Mouse (Mus musculus): Measurements from ENCODE around the gene Ttbk2. TPM values are rescaled to one million over a fixed set of nuclear protein-coding genes. Genes with fewer than 3 reads are reported as not detected.

Gene Ttbk2
- polyA plus RNA-seq, 1 experiment, result 1.5 TPM

- Histone ChIP-seq H3K27me3 (replicated peaks) (peaks cover 33% of the 10 kb centered on the region), H3K4me3 (replicated peaks) (peak overlapping the region; percentile 34), H3K36me3 (replicated peaks; ENCODE audit: low read length) (no peaks in the 10 kb centered on the region), H3K9me3 (no peaks in the 10 kb centered on the region), H3K4me1 (peaks cover 45% of the 10 kb centered on the region)
- TF ChIP-seq GATA1 (IDR thresholded peaks at IDR 0.05; ENCODE audit: borderline replicate concordance, low read length) (no peak), FLI1 (IDR thresholded peaks at IDR 0.05; ENCODE audit: low read length) (no peak)
Observed at GRCm38 (mm10) chr2:120697767-120698166, 152.6 kb downstream of the Ttbk2 start.

Other genes with a start within 250 kb of the Ttbk2 start
- 0.89 and 1.6 TPM in 2 replicates for gene Haus2, start 241.2 kb downstream of the Ttbk2 start, polyA plus RNA-seq (2012; ENCODE audit: insufficient read depth, low replicate concordance)
- 2.1 TPM in 1 of 2 replicates, not detected in the other for gene Lrrc57, start 241.1 kb downstream of the Ttbk2 start, polyA plus RNA-seq (2012; ENCODE audit: insufficient read depth, low replicate concordance)
- 0.30 TPM in 1 of 2 replicates, not detected in the other for gene Stard9, start 221.5 kb downstream of the Ttbk2 start, polyA plus RNA-seq (2012; ENCODE audit: insufficient read depth, low replicate concordance)
- 7.8 and 19.7 TPM in 2 replicates for gene Cdan1, start 476 bp downstream of the Ttbk2 start, polyA plus RNA-seq (2012; ENCODE audit: insufficient read depth, low replicate concordance)
- 3.7 TPM in 1 of 2 replicates, not detected in the other for gene Ubr1, start 120.1 kb upstream of the Ttbk2 start, polyA plus RNA-seq (2012; ENCODE audit: insufficient read depth, low replicate concordance)
- gene Tmem62, start 126.4 kb upstream of the Ttbk2 start, polyA plus RNA-seq (2012; ENCODE audit: insufficient read depth, low replicate concordance), result 0.64 and 1.4 TPM in 2 replicates
- gene Ccndbp1, start 157.8 kb upstream of the Ttbk2 start, polyA plus RNA-seq (2012; ENCODE audit: insufficient read depth, low replicate concordance), result 3.2 and 12.3 TPM in 2 replicates
- gene Epb42, start 186.5 kb upstream of the Ttbk2 start, polyA plus RNA-seq (2012; ENCODE audit: insufficient read depth, low replicate concordance), result 2.6 TPM in 1 of 2 replicates, not detected in the other
- 0.03 TPM in 1 of 2 replicates, not detected in the other for gene Tgm5, start 235.2 kb upstream of the Ttbk2 start, polyA plus RNA-seq (2012; ENCODE audit: insufficient read depth, low replicate concordance)